Mouse (Mus musculus): ENCODE results near the gene Gsg1l2.

GRCm38 (mm10) chr11:67828360-67829059 is 54.1 kb downstream of the Gsg1l2 start:
- TF ChIP-seq CTCF (IDR thresholded peaks at IDR 0.05; ENCODE audit: low read depth) = no peak
- TF ChIP-seq EP300 (optimal IDR thresholded peaks at IDR 0.05) = no peak
